Mouse (Mus musculus) ovary, postnatal 14 days (tissue): ENCODE results near the gene Rap1gap2.

Source experiments
- DNase-seq: peaks from one replicate; pipeline ENCODE4 v3.0.0; 2022; ENCODE audit warnings: low spot score

The Rap1gap2 gene

GRCm38 (mm10) chr11:74409757-74410174, 200.9 kb downstream of the Rap1gap2 start:
- peak; percentile 58 for DNase-seq

- no peak for DNase-seq
These were observed 201.3 kb downstream of the Rap1gap2 start for GRCm38 (mm10) chr11:74409447-74409754.

GRCm38 (mm10) chr11:74408587-74409446, 201.9 kb downstream of the Rap1gap2 start:
- DNase-seq, result peak; percentile 82

GRCm38 (mm10) chr11:74405201-74405600, 205.5 kb downstream of the Rap1gap2 start:
- DNase-seq, result no peak

- no peak for DNase-seq
These were observed 206.5 kb downstream of the Rap1gap2 start for GRCm38 (mm10) chr11:74404216-74404615.

- no peak for DNase-seq
These were observed 208.6 kb downstream of the Rap1gap2 start for GRCm38 (mm10) chr11:74402126-74402525.

- DNase-seq, result no peak
These were observed 215.1 kb downstream of the Rap1gap2 start for GRCm38 (mm10) chr11:74395583-74395982.

GRCm38 (mm10) chr11:74393489-74393888, 217.2 kb downstream of the Rap1gap2 start:
- no peak for DNase-seq

- DNase-seq, result no peak
These were observed 217.8 kb downstream of the Rap1gap2 start for GRCm38 (mm10) chr11:74392903-74393302.

GRCm38 (mm10) chr11:74391899-74392298, 218.8 kb downstream of the Rap1gap2 start:
- DNase-seq, result no peak

GRCm38 (mm10) chr11:74387203-74387602, 223.5 kb downstream of the Rap1gap2 start:
- DNase-seq, result no peak

GRCm38 (mm10) chr11:74385674-74386073, 225.0 kb downstream of the Rap1gap2 start:
- DNase-seq, result peak; percentile 26

- no peak for DNase-seq
These were observed 231.4 kb downstream of the Rap1gap2 start for GRCm38 (mm10) chr11:74379166-74379873.

GRCm38 (mm10) chr11:74376847-74377246, 233.9 kb downstream of the Rap1gap2 start:
- peak; percentile 40 for DNase-seq

GRCm38 (mm10) chr11:74371393-74372100, 239.2 kb downstream of the Rap1gap2 start:
- peak; percentile 80 for DNase-seq

- no peak for DNase-seq
These were observed 248.9 kb downstream of the Rap1gap2 start, which contains the start of gene Olfr412 for GRCm38 (mm10) chr11:74361769-74362168. Gene Olfr412 (plus strand): TSS chr11:74362069.

GRCm38 (mm10) chr11:74352550-74352949, 258.2 kb downstream of the Rap1gap2 start, which contains the start of gene Olfr411:
Gene Olfr411 (minus strand): TSS chr11:74352650.
- DNase-seq, result no peak

- no peak for DNase-seq
These were observed 272.8 kb downstream of the Rap1gap2 start, which contains the start of gene Olfr410 for GRCm38 (mm10) chr11:74337931-74338330. Gene Olfr410 (minus strand): TSS chr11:74338031.
